Mouse (Mus musculus): Measurements from ENCODE around the gene Tmem8. TPM values are rescaled to one million over a fixed set of nuclear protein-coding genes. Genes with fewer than 3 reads are reported as not detected.

Tmem8 gene
- polyA plus RNA-seq (2015; fragmentation: Nextera tagmentation; extraction: Ambion mirVana) = 3.2 and 4.2 TPM in 2 replicates

GRCm38 (mm10) chr17:26113181-26113948 lies at the start of gene Tmem8:
Tmem8 (plus strand) TSS chr17:26113299.

GRCm38 (mm10) chr17:26068831-26069739 lies 44.0 kb upstream of the Tmem8 start, which contains the start of gene Rab11fip3:
Rab11fip3 (minus strand) TSS chr17:26069555.

DNA sequence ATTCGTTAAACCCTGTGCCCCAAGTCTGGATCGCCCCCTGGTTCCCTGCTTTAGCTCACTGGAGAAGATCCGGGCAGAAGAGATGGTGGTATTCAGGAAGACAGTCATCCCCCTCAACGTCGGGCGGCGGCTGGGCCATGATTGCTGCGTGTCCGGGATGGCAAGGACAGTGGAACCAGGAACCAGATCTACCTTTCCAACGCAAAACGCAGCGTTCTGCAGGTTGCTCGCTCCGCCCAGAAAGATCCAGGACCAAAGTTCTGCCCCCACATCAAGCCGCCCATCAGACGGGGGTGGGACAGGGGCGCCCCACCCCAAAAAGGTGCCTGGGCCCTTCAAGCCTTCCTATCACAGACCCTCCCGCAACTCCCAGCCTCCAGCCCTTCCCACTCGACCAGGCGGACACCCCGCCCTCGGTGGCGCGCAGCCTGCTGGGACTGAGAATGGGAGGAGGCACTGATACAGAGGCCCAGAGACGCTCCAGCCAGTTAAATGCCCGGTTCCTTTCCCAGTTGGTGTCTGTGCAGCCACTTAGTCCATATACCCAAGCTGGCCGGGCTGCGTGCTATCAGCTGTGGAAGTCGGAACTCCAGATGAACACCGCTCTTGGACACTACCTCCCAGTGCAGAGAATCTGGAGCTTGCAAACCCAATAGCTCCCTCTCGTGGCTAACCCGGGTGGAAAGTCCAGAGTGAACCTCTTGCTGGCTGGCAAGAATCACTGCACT lies 23.0 kb upstream of the Tmem8 start, which contains the start of gene Decr2:
Decr2 (minus strand) TSS at position 433 of the 728 bp plus-strand sequence.

GRCm38 (mm10) chr17:26095121-26095740 lies 17.9 kb upstream of the Tmem8 start, which contains the start of gene Nme4:
Nme4 (minus strand) TSS chr17:26095602.

GRCm38 (mm10) chr17:26123267-26123684 lies 10.2 kb downstream of the Tmem8 start, which contains the start of gene Mrpl28:
Mrpl28 (plus strand) TSS chr17:26123500.

DNA sequence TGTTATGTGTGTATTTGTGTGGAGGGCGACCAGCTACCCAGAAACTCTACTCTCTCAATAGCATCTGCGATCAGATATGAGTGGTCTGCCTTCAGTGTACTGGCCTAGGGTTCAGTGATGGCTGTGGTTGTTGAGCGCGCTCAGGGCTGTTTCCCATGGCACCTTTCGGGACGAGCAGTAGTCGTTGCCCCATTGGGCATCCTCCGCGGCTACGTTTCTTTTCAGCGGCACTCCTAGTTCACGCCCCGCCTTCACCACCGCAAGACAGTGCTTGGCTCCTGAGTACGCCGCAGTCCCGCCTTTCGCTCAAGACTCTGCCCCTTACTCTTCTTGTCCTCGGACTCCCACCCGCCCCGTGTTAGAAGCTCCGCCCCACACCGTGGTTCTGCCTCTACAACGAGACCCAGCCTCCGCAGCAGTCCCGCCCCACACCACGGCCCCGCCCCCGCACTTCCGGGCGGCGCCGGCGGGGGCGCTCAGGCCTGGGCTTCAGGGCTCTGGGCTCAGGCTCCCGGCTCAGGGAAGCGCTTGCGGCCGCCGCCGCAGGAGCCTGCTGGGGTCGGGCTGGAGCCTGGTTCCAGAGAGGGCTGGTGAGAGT lies 25.2 kb downstream of the Tmem8 start, which contains the start of gene Axin1:
Axin1 (plus strand) TSS at position 450 of the 598 bp plus-strand sequence.

Other genes with a start within 250 kb of the Tmem8 start
- gene Mcrip2, start 244.5 kb upstream of the Tmem8 start, polyA plus RNA-seq (2015; fragmentation: Nextera tagmentation; extraction: Ambion mirVana) = 38.2 and 38.4 TPM in 2 replicates
- gene Mettl26, start 238.2 kb upstream of the Tmem8 start, polyA plus RNA-seq (2015; fragmentation: Nextera tagmentation; extraction: Ambion mirVana) = 34.2 and 34.8 TPM in 2 replicates
- gene Wfikkn1, start 232.4 kb upstream of the Tmem8 start, polyA plus RNA-seq (2015; fragmentation: Nextera tagmentation; extraction: Ambion mirVana) = 0.30 and 0.38 TPM in 2 replicates
- gene Rab40c, start 193.6 kb upstream of the Tmem8 start, polyA plus RNA-seq (2015; fragmentation: Nextera tagmentation; extraction: Ambion mirVana) = 7.1 and 9.0 TPM in 2 replicates
- gene Pigq, start 168.4 kb upstream of the Tmem8 start, polyA plus RNA-seq (2015; fragmentation: Nextera tagmentation; extraction: Ambion mirVana) = 119 and 130 TPM in 2 replicates
- 7.8 and 8.1 TPM in 2 replicates for gene Nhlrc4, start 168.3 kb upstream of the Tmem8 start, polyA plus RNA-seq (2015; fragmentation: Nextera tagmentation; extraction: Ambion mirVana)
- gene A930017K11Rik, start 160.7 kb upstream of the Tmem8 start, polyA plus RNA-seq (2015; fragmentation: Nextera tagmentation; extraction: Ambion mirVana) = 0.07 and 0.11 TPM in 2 replicates
- 15.0 and 15.2 TPM in 2 replicates for gene Capn15, start 127.5 kb upstream of the Tmem8 start, polyA plus RNA-seq (2015; fragmentation: Nextera tagmentation; extraction: Ambion mirVana)
- gene Rab11fip3, start 43.7 kb upstream of the Tmem8 start, polyA plus RNA-seq (2015; fragmentation: Nextera tagmentation; extraction: Ambion mirVana) = 3.0 and 3.6 TPM in 2 replicates
- 7.4 and 9.5 TPM in 2 replicates for gene Decr2, start 23.0 kb upstream of the Tmem8 start, polyA plus RNA-seq (2015; fragmentation: Nextera tagmentation; extraction: Ambion mirVana)
- gene Nme4, start 17.7 kb upstream of the Tmem8 start, polyA plus RNA-seq (2015; fragmentation: Nextera tagmentation; extraction: Ambion mirVana) = 70.6 and 73.3 TPM in 2 replicates
- 127 and 135 TPM in 2 replicates for gene Mrpl28, start 10.2 kb downstream of the Tmem8 start, polyA plus RNA-seq (2015; fragmentation: Nextera tagmentation; extraction: Ambion mirVana)
- gene Axin1, start 25.4 kb downstream of the Tmem8 start, polyA plus RNA-seq (2015; fragmentation: Nextera tagmentation; extraction: Ambion mirVana) = 5.7 and 7.1 TPM in 2 replicates
- gene Pdia2, start 85.8 kb downstream of the Tmem8 start, polyA plus RNA-seq (2015; fragmentation: Nextera tagmentation; extraction: Ambion mirVana) = 71.2 and 101 TPM in 2 replicates
- 0.85 and 1.2 TPM in 2 replicates for gene Rgs11, start 89.7 kb downstream of the Tmem8 start, polyA plus RNA-seq (2015; fragmentation: Nextera tagmentation; extraction: Ambion mirVana)
- 23.8 and 32.1 TPM in 2 replicates for gene Arhgdig, start 94.5 kb downstream of the Tmem8 start, polyA plus RNA-seq (2015; fragmentation: Nextera tagmentation; extraction: Ambion mirVana)
- gene Fam234a, start 130.9 kb downstream of the Tmem8 start, polyA plus RNA-seq (2015; fragmentation: Nextera tagmentation; extraction: Ambion mirVana) = 11.5 and 15.8 TPM in 2 replicates
- 47.9 and 48.5 TPM in 2 replicates for gene Luc7l, start 139.6 kb downstream of the Tmem8 start, polyA plus RNA-seq (2015; fragmentation: Nextera tagmentation; extraction: Ambion mirVana)

Data from spleen, postnatal 0 days (tissue).